Mouse (Mus musculus) liver, embryonic 14.5 days (tissue): ENCODE results near the gene Lrrc4. TPM values are rescaled to one million over a fixed set of nuclear protein-coding genes. Genes with fewer than 3 reads are reported as not detected.

Source experiments
- ATAC-seq: fragments of 200-750 bp; cut with Nextera tagmentation; 2 replicates; pipeline ENCODE4 v1.8.0; 2017; ENCODE audit warnings: moderate number of reproducible peaks, mild to moderate bottlenecking, moderate library complexity; ENCODE audit not compliant: insufficient read depth
- DNase-seq, 3 experiments: peaks; one replicate each; pipeline ENCODE4 v3.0.0-alpha.2; 2012 to 2013; ENCODE audit warnings: low read depth in 3 of 3, low spot score in 3 of 3
- H3K27ac ChIP-seq: fragments of 300-500 bp; sonication (generic); 2 replicates; pipeline ENCODE4 v1.5.1; 2014; ENCODE audit warnings: moderate library complexity, mild to moderate bottlenecking, control low read depth, inconsistent platforms
- H3K27me3 ChIP-seq: fragments of 300-500 bp; sonication (generic); 2 replicates; pipeline ENCODE4 v1.6.1; 2014; ENCODE audit warnings: mild to moderate bottlenecking, low read length, moderate library complexity; ENCODE audit not compliant: control insufficient read depth, insufficient read depth
- H3K36me3 ChIP-seq: fragments of 300-500 bp; sonication (generic); replicated peaks from 2 replicates; pipeline ENCODE4 v1.6.1; 2014; ENCODE audit warnings: low read depth; ENCODE audit not compliant: control insufficient read depth, insufficient read depth
- H3K4me1 ChIP-seq, 2 experiments: fragments of 200-500 bp in 1 of 2; fragments of 300-500 bp in 1 of 2; sonication (generic) in 1 of 2; replicated peaks; 2 replicates each; pipeline ENCODE4 v1.6.1; 2012 to 2014; ENCODE audit warnings: antibody characterized with exemption in 1 of 2, inconsistent platforms in 1 of 2, low read length in 1 of 2; ENCODE audit not compliant: control insufficient read depth in 2 of 2, insufficient read depth in 2 of 2
- H3K4me2 ChIP-seq: fragments of 300-500 bp; sonication (generic); 2 replicates; pipeline ENCODE4 v1.6.1; 2014; ENCODE audit warnings: low read depth, mild to moderate bottlenecking, control low read depth, moderate library complexity
- H3K4me3 ChIP-seq, 2 experiments: fragments of 200-500 bp in 1 of 2; fragments of 300-500 bp in 1 of 2; sonication (generic) in 1 of 2; 2 replicates each; pipeline ENCODE4 v1.5.1; 2012 to 2014; ENCODE audit warnings: low read depth in 2 of 2, low read length in 2 of 2, mild to moderate bottlenecking in 2 of 2, control low read depth in 1 of 2, inconsistent platforms in 1 of 2, moderate library complexity in 1 of 2; ENCODE audit not compliant: insufficient read depth in 1 of 2
- H3K9ac ChIP-seq: fragments of 300-500 bp; sonication (generic); replicated peaks from 2 replicates; pipeline ENCODE4 v1.6.1; 2014; ENCODE audit warnings: mild to moderate bottlenecking, control low read depth, moderate library complexity
- H3K9me3 ChIP-seq: fragments of 300-500 bp; sonication (generic); 2 replicates; pipeline ENCODE4 v1.6.1; 2016; ENCODE audit warnings: low read length, mixed read lengths; ENCODE audit not compliant: control insufficient read depth
- CTCF ChIP-seq: IDR thresholded peaks from 2 replicates; pipeline ENCODE4 v1.5.1; 2016; ENCODE audit warnings: antibody characterized with exemption, low read depth, control low read depth
- EP300 ChIP-seq: IDR thresholded peaks from 2 replicates; pipeline ENCODE4 v1.6.1; 2016; ENCODE audit warnings: antibody characterized with exemption, low read depth
- WGBS: fragments of 180-500 bp; shearing (Covaris S2); extraction: QIAGEN DNeasy Blood & Tissue Kit; methylation state at CpG from one replicate; pipeline ENCODE4 v1.1.7; 2014; ENCODE audit not compliant: insufficient replicate concordance; 5-methylcytosine and 5-hydroxymethylcytosine counted together
- polyA plus RNA-seq, 2 experiments: library from polyadenylated mRNA; depleted of rRNA in 1 of 2; stranded (reverse) in 1 of 2; unstranded in 1 of 2; fragments of >200 nt; fragmentation: Nextera tagmentation in 1 of 2; extraction: Ambion mirVana in 1 of 2; gene quantifications; 2 replicates each; pipeline versions ENCODE4 v1.2.1 to v1.2.3; 2012 to 2014

The Lrrc4 gene
- polyA plus RNA-seq, 2 experiments = 0.06 to 0.10 TPM

- DNase-seq = no peak
- Histone ChIP-seq H3K9ac (no peak overlapping the region), H3K27ac (no peak overlapping the region), H3K9me3 (no peaks in the 10 kb centered on the region), H3K36me3 (no peaks in the 10 kb centered on the region; the same call in 1 of the 2 replicates), H3K4me2 (no peak overlapping the region), H3K4me1 (peaks cover 2 to 8% of the 10 kb centered on the region in 2 experiments), H3K4me3 (no peak overlapping the region), H3K27me3 (no peaks in the 10 kb centered on the region)
- WGBS = 62% methylated on average over 3 of the region's 3 CpGs
- TF ChIP-seq EP300 = no peak
- no peak for TF ChIP-seq CTCF
- ATAC-seq = no peak
These were observed 82.3 kb downstream of the Lrrc4 start for GRCm38 (mm10) chr6:28749224-28749623.

- ATAC-seq = no peak
- no peak overlapping the region for H3K27ac ChIP-seq
- H3K4me3 ChIP-seq = no peak overlapping the region
- no peak for DNase-seq
- 79% methylated on average over 14 of the region's 14 CpGs for WGBS
- TF ChIP-seq EP300 (no peak), CTCF (no peak)
- H3K36me3 ChIP-seq = no peaks in the 10 kb centered on the region; the same call in 1 of the 2 replicates
- H3K9ac ChIP-seq = no peak overlapping the region
- peaks cover 0 to 2% of the 10 kb centered on the region in 2 experiments; a peak in 1 of 4 replicates for H3K4me1 ChIP-seq
- H3K27me3 ChIP-seq = no peaks in the 10 kb centered on the region
- no peaks in the 10 kb centered on the region for H3K9me3 ChIP-seq
- no peak overlapping the region for H3K4me2 ChIP-seq
These were observed 83.4 kb downstream of the Lrrc4 start for GRCm38 (mm10) chr6:28747931-28748670.

- 70% methylated on average over 5 of the region's 5 CpGs for WGBS
- H3K27me3 ChIP-seq = no peaks in the 10 kb centered on the region
- H3K9ac ChIP-seq = no peak overlapping the region
- no peak overlapping the region for H3K4me3 ChIP-seq
- no peaks in the 10 kb centered on the region; the same call in 1 of the 2 replicates for H3K36me3 ChIP-seq
- DNase-seq (no peak), ATAC-seq (no peak)
- TF ChIP-seq CTCF (no peak), EP300 (no peak)
- H3K4me2 ChIP-seq = no peak overlapping the region
- H3K27ac ChIP-seq = no peak overlapping the region
- peaks cover 0 to 2% of the 10 kb centered on the region in 2 experiments; a peak in 1 of 4 replicates for H3K4me1 ChIP-seq
- H3K9me3 ChIP-seq = no peaks in the 10 kb centered on the region
These were observed 84.5 kb downstream of the Lrrc4 start for GRCm38 (mm10) chr6:28747025-28747424.

GRCm38 (mm10) chr6:28745864-28746263, 85.7 kb downstream of the Lrrc4 start:
- no peak for ATAC-seq

GRCm38 (mm10) chr6:28743586-28743985, 88.0 kb downstream of the Lrrc4 start:
- 79% methylated on average over 1 of the region's 1 CpGs for WGBS

More at GRCm38 (mm10) chr6:28745864-28746263, 85.7 kb downstream of the Lrrc4 start:
- H3K4me2 ChIP-seq = no peak overlapping the region
- no peak overlapping the region for H3K27ac ChIP-seq
- no peak overlapping the region for H3K9ac ChIP-seq
- TF ChIP-seq CTCF (no peak), EP300 (no peak)
- H3K36me3 ChIP-seq = no peaks in the 10 kb centered on the region; the same call in 1 of the 2 replicates
- no peaks in the 10 kb centered on the region for H3K9me3 ChIP-seq
- DNase-seq = no peak
- WGBS = 70% methylated on average over 7 of the region's 7 CpGs
- H3K27me3 ChIP-seq = no peaks in the 10 kb centered on the region
- H3K4me3 ChIP-seq = no peak overlapping the region
- H3K4me1 ChIP-seq = peaks cover 0 to 2% of the 10 kb centered on the region in 2 experiments; a peak in 1 of 4 replicates

More at GRCm38 (mm10) chr6:28743586-28743985, 88.0 kb downstream of the Lrrc4 start:
- Histone ChIP-seq H3K9me3 (no peaks in the 10 kb centered on the region), H3K27ac (no peak overlapping the region), H3K4me2 (no peak overlapping the region), H3K4me3 (no peak overlapping the region), H3K36me3 (no peaks in the 10 kb centered on the region; the same call in 1 of the 2 replicates), H3K9ac (no peak overlapping the region), H3K27me3 (no peaks in the 10 kb centered on the region), H3K4me1 (peaks cover 0 to 2% of the 10 kb centered on the region in 2 experiments; a peak in 1 of 4 replicates)
- ATAC-seq (no peak), DNase-seq (no peak)
- TF ChIP-seq EP300 = no peak
- no peak for TF ChIP-seq CTCF
